Mouse (Mus musculus) monocyte, adult 5-6 weeks (primary cell): ENCODE measurements at regions not wholly inside any gene's neighbourhood (a gene's known extent, or its start where the extent isn't known, plus 50 kb on each side); places are given as distances from the start of the nearest gene placed in this dataset.

ENCODE experiments used
- ATAC-seq: fragments of 153-309, 156-312 bp; replicated peaks from 2 replicates; pipeline ENCODE4 v1.8.0; 2017; ENCODE audit warnings: mild to moderate bottlenecking; ENCODE audit not compliant: low TSS enrichment, insufficient number of reproducible peaks, severe bottlenecking, poor library complexity, low FRiP score

GRCm38 (mm10) chr13:114523116-114523515, 64.4 kb upstream of the Fst start:
- no peak for ATAC-seq

DNA sequence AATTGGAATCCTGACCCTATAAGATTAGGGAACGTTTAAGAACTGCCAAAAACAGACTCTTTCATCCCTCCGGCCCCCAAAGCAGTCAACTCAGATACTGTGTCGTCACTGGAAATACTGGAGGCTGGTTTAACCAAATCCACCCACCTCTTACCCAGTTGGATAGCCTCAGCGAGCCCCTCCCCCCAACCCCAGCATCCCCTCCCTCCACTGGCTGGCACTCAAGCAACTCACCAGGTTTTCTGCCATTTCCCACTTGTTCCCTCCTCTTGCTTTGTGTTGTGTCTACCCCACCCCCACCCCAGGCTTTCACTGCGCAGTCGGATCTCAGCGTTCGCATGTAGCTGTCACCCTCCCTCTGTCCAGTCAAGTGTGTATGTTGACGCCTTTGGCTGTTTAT, 68.1 kb upstream of the Fst start:
- no peak for ATAC-seq

- no peak for ATAC-seq
Observed at GRCm38 (mm10) chr13:114530171-114530774, 71.5 kb upstream of the Fst start.

- ATAC-seq = no peak
Observed at GRCm38 (mm10) chr13:114531780-114532179, 73.0 kb upstream of the Fst start.

GRCm38 (mm10) chr13:114532393-114533097, 73.8 kb upstream of the Fst start:
- no peak for ATAC-seq

- ATAC-seq = no peak
Observed at GRCm38 (mm10) chr13:114534591-114534990, 75.8 kb upstream of the Fst start.

GRCm38 (mm10) chr13:114535721-114536120, 77.0 kb upstream of the Fst start:
- ATAC-seq = no peak

DNA sequence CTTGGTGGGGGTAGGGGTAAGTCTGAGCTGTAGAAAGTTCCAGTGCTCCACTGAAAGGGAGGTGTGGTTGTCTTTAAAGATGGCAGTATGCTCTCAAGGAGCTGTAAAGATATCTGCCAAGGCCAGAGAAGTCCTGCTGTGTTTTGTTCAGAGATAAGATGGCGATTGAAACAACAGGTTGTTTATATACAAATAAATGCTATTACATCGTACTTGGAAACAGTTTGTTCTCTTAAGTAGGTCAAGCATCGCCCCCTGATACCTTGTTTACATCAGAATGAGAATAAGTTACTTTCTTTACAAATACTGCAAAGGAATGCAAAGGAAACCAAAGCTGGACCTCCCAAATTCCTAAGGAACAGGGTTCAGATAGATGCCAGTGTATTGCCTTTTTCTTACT, 113.0 kb upstream of the Fst start:
- ATAC-seq = no peak

GRCm38 (mm10) chr13:114584566-114584965, 125.8 kb upstream of the Fst start:
- ATAC-seq = no peak

GRCm38 (mm10) chr13:114587621-114588020, 128.9 kb upstream of the Fst start:
- no peak for ATAC-seq

DNA sequence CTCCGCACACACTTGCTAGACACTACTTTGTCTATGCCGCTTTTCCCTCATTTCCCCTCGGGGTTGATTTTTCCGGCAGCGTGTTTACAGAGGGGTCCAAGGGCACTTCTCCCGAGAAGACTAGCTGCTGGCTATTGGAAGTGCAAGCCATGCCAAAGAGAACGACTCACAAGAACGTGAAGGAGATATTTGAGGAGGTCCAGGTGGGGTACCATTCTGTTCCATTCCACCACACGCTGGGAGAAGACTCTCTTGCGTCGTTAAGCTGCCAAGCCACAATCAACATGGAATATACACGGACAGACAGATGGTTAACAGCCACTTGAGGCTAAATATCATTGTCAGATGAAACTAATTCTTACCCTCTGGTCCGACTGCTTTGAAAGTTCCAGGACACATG, 144.6 kb upstream of the Fst start:
- no peak for ATAC-seq

GRCm38 (mm10) chr13:114604037-114604694, 145.4 kb upstream of the Fst start:
- ATAC-seq = no peak

DNA sequence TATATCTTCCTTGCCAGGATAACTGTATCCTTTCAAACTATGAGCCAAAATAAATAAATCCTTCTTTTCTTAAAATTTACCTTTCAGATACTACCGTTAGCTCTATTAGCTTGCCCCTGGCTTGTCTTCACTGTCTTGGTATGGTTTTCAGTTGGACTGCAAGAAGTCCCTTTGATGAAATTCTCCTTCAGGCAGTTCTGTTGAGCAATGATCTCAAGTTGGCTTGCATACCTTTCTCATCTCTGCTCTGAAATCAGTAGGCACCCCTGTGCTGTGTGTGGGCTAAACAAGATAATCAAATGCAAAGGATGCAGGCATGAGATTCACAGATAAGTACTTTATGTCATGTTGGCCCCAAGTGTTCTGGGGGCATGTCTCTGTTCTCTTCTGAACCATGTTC, 155.2 kb upstream of the Fst start:
- ATAC-seq = no peak

DNA sequence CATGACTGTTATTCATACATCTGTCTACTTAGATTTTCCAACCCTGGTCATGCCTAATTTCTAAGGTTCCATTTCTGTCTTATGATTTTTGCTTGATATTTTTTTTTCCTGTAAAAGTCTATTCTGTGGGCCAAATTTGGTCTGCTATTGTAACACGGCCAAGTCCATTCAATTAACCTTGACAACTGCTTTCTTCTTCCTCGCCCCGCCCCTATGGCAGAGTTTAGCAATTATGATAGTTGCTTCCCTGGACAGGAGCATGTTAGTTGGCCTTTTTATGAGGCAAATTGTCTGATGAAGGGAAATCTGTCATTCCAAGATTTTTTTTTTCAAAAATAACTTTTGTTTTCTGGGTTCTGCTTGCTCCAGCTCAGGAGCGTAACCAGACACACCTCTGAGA, 160.7 kb upstream of the Fst start:
- ATAC-seq = no peak

GRCm38 (mm10) chr13:114636731-114637130, 178.0 kb upstream of the Fst start:
- ATAC-seq = no peak

GRCm38 (mm10) chr13:114639531-114639930, 178.5 kb upstream of the Mocs2 start:
- ATAC-seq = no peak

- no peak for ATAC-seq
Observed at GRCm38 (mm10) chr13:114641688-114642390, 176.2 kb upstream of the Mocs2 start.

- no peak for ATAC-seq
Observed at GRCm38 (mm10) chr13:114642901-114643491, 175.0 kb upstream of the Mocs2 start.

GRCm38 (mm10) chr13:114643521-114643920, 174.5 kb upstream of the Mocs2 start:
- no peak for ATAC-seq
